8 mouse cellular contexts compared by ENCODE assay signal in genomic region chr19:3083438-3083837, GRCm38 (mm10).
DNase-seq lines count a peak whose midpoint lies in the region; TF ChIP-seq lines count a peak whose summit lies in the region.
"Not testable (repeated sequence)": the region's sequence is repeated elsewhere in the genome, so short reads cannot be mapped to it uniquely, and the experiment has no call there.

No protein-coding gene starts in this region.

- peak; percentile 67 for DNase-seq in A20 (ENCODE audit: low read depth, low spot score)
- peak; percentile 13 for DNase-seq in adrenal gland, postnatal 10 days
- peak; percentile 92 for DNase-seq in heart, adult 11 months
- DNase-seq in heart, postnatal 10 days, result peak; percentile 2 to 16
- peak; percentile 5 for DNase-seq in kidney, postnatal 14 days
- DNase-seq in lung, adult 2 months, result peak; percentile 4
- peak; percentile 3 to 6 for DNase-seq in thymus, postnatal 10 days (ENCODE audit: low spot score in 2 of 2)

- TF ChIP-seq CTCF in lung, adult 2 months (IDR thresholded peaks at IDR 0.05; ENCODE audit: insufficient read depth, low read length); olfactory bulb, adult 2 months (IDR thresholded peaks at IDR 0.05; ENCODE audit: insufficient read depth, low read depth, low read length): not testable (repeated sequence)

- 58% methylated on average over 27 of the region's 27 CpGs for WGBS in lung, adult 2 months
- WGBS in olfactory bulb, adult 2 months, result 75% methylated on average over 27 of the region's 27 CpGs

- not testable (repeated sequence) for H3K27ac ChIP-seq in olfactory bulb, adult 2 months (ENCODE audit: insufficient read depth, low read depth, low read length)

- H3K4me3 ChIP-seq in lung, adult 2 months (replicated peaks; ENCODE audit: extremely low read depth, low read depth, low read length), result not testable (repeated sequence)
- H3K4me3 ChIP-seq in olfactory bulb, adult 2 months (ENCODE audit: insufficient read depth, low read depth, low read length), result peak overlapping the region; percentile 16; the same call in 1 of the 2 replicates

- intact Hi-C loops in heart, postnatal 10 days (cut with DNase I), result not testable (repeated sequence)

- not testable (repeated sequence) for TF ChIP-seq POLR2A in lung, adult 2 months (IDR thresholded peaks at IDR 0.05; ENCODE audit: borderline replicate concordance, extremely low read depth, low read depth, low read length); olfactory bulb, adult 2 months (IDR thresholded peaks at IDR 0.05; ENCODE audit: insufficient read depth, low read depth, low read length)

- not testable (repeated sequence) for H3K4me1 ChIP-seq in lung, adult 2 months (ENCODE audit: control insufficient read depth, insufficient read depth, low read length); olfactory bulb, adult 2 months (ENCODE audit: control insufficient read depth, insufficient read depth, low read length)

Comparison
In these comparisons a context has a peak if more than half of its experiments do, and no peak if none do; other contexts are left out.
1. DNase-seq: peak in every context shown above with its lines; median percentile 92 in heart, adult 11 months; 67 in A20; 13 in adrenal gland, postnatal 10 days; 9 in heart, postnatal 10 days; 5 in kidney, postnatal 14 days; 4 in thymus, postnatal 10 days; 4 in lung, adult 2 months.